Mouse (Mus musculus): ENCODE data around the gene Mylk4.

Mylk4 gene

DNA sequence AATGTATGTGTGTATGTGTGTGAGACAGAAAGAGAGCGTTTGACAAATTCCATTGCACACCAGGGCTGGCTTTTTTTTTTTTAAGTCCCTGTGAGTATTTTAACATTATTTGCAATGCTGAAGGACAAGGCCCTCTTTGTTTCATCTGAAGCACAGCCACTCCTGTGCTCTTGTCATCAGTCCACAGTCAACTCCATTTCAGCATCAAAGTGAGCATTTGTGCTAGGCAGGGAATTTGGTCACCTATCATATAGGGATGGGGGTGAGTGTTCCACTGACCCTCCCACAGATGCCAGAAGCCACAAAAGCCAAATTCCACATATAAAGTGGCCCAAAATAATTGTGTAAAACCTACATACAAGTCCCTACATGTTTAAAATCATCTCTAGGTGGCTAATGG, 78.4 kb downstream of the Mylk4 start:
- no peak for DNase-seq

- no peak for DNase-seq
Measured at GRCm38 (mm10) chr13:32704911-32705310, 78.8 kb downstream of the Mylk4 start.

GRCm38 (mm10) chr13:32701564-32701963, 82.2 kb downstream of the Mylk4 start:
- no peak for DNase-seq

DNA sequence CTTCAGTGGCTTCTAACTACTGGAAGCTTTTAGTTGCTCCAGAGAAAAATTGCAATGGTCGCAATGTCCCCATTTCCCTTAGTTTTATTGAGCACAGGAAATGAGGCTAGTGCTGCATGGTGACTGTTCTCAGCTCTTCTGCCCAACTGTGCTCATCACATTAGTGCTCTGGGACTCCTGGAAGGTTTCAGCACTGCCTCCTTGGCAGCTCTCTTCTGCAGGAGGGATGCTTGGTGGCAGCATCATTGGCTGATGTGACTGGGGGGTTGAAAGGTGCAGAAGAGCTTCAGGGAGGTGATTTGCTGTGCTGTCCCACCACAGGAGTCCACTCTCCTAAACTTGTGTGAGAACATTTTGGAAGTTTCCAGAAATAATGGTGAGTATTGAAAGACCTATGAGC, 84.4 kb downstream of the Mylk4 start:
- DNase-seq, result no peak

DNA sequence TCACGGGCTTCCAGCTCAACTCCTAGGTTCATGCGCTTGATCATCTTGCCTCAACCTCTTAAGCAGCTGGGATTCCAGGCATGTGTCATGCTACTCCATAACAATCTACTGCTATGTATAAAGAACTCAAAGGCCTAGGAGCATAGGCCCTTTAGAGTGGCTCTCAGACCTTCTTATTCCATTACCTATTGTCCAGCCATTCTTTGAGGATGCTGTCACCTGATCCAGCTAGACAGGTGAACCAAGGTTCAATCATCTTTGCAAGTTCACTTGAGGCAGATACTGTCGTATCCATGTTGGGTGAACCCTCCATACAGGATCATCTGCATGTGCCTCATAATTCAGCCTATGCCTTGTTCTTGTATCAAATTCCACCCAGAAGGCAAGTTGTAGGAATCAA, 84.8 kb downstream of the Mylk4 start:
- no peak for DNase-seq

- DNase-seq, result no peak
Measured at GRCm38 (mm10) chr13:32693886-32694455, 89.8 kb downstream of the Mylk4 start.

DNA sequence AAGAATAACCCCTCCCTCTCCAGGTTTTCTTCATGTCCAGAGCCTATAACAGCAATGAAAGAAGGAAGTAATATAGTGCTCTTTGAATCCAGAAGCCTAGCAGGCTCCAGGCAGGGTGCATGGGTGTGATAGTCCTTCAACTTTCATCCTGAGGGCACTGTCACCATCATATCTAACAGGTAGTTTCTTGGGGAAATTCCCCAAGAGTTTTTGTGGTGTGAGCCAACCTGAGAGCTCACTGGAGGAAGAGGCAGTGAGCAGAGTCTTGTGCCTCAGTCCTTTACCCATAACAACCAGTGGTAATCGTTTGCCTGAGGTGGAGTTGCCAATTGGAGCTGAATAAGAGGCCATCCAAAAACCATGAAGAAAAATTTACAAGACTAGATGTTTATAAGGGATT, 91.2 kb downstream of the Mylk4 start:
- no peak for DNase-seq

- DNase-seq, result no peak
Measured at GRCm38 (mm10) chr13:32690279-32690678, 93.5 kb downstream of the Mylk4 start.

GRCm38 (mm10) chr13:32680868-32681515, 102.8 kb downstream of the Mylk4 start:
- peak; percentile 30 for DNase-seq

DNA sequence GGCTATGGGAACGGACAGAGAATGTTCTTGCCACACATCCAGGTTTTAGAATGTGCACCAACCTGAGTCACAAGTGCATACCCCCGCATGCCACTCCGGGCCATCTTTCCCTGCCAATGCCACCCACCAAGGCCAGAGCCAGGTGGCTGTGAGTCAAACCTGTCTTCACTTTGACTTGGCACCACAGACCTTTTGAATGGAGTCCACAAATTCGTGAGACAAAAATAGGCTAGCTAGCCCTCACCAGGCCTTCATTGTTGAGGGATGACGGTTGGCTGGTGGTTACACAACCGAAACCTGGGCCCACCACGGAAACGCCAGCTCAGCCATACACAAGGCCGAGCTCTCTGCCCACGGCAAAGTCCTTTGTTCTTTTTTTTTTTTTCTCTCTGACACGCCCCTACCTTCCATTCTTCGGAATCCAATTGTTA, 103.6 kb downstream of the Mylk4 start:
- no peak for DNase-seq

GRCm38 (mm10) chr13:32678998-32679397, 104.8 kb downstream of the Mylk4 start:
- DNase-seq, result no peak

- DNase-seq, result no peak
Measured at GRCm38 (mm10) chr13:32670782-32671181, 113.0 kb downstream of the Mylk4 start.

DNA sequence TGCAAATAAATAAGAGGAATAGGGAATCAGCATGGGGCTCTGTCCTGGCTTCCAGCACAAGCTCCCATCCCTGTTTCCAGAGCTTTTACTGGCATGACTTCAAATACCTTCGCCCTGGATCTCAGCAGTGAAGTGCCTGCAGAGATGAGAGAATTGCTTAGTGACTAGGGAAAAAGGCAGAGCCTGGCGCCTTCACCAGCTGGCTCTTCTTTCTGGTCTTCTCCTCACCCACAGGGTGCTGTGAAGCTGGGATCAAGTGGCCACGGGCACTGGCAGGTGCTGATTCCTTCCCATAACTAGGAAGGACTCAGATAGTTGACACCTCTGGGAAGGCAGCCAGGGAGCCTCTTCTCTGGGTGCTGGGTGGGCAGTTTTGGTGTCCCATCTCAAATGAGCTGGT, 115.5 kb downstream of the Mylk4 start:
- DNase-seq, result peak; percentile 4

DNA sequence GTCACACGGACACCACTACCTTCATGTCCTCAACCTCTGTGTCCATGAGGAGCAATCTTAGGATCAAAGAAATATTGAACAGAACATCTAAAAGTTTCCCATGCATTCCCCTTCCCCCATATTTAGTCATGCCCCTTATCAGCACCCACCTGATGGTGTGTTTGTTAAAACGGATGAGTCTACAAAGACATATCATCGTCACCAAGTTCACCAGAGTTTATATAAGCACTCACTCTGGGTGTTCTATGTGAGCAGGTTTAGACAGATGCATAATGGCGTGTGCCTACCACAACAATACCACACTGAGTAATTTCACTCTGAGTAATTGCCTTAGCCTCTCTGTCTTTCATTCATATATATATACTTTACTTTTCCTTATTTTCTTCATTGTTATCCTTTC, 116.4 kb downstream of the Mylk4 start:
- no peak for DNase-seq

DNA sequence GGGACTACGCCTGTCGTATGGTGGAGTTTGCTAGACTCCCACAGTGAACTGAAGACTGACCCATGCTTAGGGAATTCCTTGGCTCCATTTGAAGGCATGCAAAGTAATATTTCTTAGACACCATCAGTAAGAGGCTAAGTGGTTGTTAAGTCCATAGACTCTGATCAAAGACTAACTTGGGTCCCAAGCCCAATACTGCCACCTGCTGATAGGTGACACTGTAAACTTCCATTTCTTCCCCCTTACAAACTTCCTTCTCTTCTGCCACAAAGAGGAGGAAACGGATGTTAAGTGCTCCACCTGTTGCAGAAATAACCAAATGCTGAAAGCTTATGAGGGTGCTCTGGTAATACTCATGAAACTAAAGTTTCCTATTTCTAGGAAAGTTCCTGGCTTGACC, 121.7 kb downstream of the Mylk4 start:
- no peak for DNase-seq

- no peak for DNase-seq
Measured at GRCm38 (mm10) chr13:32660294-32660693, 123.5 kb downstream of the Mylk4 start.

DNA sequence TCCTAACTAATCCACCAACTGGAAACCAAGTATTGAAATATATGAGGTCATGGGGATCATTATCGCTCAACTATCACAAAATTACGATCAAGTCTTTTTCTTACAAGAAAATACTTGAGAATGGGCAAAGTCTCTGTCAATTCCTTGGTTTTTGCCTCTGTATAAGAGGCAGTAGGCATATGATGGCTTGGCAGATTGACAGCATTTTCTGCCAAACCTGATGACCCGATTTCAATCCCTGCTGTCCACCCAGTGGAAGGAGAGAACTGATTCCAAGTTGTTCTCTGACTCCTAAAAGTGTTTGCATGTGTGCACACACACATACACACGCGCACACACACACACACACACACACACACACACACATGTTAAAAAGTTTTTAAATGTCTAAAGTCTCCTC, 124.5 kb downstream of the Mylk4 start:
- no peak for DNase-seq

DNA sequence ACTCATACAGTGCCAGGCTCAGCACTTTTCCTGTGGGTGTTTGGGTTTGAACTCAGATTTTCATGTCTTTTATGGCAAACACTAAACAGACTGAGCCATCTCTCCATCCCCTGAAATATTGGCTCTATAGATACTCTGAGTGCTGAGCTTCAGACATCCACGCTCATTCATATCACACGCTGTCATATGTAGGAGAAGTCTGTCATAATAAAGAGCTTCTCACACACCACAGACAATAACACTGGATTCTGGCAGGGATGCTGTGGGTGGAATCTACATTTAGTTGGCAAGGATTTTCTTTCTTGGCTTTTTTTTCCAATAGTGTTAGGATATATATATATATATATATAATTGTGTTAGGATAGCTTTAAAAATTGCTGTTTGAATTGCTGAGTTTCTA, 126.2 kb downstream of the Mylk4 start:
- no peak for DNase-seq
